Mouse (Mus musculus) thymus, adult 18-20 months (tissue): ENCODE data around the gene Hist1h4d.
A peak's percentile ranks its signal among the peaks of the same experiment; 100 is the strongest.
"Not testable (repeated sequence)": the region's sequence is repeated elsewhere in the genome, so short reads cannot be mapped to it uniquely, and the experiment has no call there.

ENCODE experiments used
- DNase-seq, 2 experiments: peaks; one replicate each; pipeline ENCODE4 v3.0.0; 2022; ENCODE audit warnings: mixed read lengths in 2 of 2

Gene Hist1h4d

DNA sequence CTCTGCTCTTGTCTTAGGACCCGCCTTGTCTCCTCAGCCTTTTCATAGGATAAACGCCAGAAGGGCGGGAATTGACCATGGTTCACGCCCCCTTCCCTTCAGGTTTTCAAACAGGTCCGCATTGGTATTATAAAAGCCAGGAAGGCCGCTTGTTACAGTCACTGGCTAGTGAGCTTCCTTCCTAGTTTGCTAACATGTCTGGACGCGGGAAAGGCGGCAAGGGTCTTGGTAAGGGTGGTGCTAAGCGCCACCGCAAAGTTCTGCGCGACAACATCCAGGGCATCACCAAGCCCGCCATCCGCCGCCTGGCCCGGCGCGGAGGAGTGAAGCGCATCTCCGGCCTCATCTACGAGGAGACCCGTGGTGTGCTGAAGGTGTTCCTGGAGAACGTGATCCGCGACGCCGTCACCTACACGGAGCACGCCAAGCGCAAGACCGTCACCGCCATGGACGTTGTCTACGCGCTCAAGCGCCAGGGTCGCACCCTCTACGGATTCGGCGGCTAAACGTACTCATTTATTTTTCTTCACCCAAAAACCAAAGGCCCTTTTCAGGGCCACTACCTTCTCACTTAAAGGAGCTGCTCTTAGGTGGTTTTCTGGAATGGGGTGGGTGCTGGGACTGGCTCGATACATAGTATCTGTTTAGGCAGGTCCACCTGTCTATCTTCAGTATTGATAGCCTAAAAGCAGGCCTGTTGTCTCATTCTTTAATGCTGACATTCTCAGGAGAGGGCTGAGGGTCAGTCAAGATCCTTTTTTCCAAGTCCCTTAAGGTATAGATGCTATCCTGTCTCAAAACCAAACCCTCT, at the start of gene Hist1h4d:
Gene Hist1h4d, plus strand, starts transcription at position 191 of the 811 bp plus-strand sequence.
- DNase-seq, result peak; percentile 89 to 97

DNA sequence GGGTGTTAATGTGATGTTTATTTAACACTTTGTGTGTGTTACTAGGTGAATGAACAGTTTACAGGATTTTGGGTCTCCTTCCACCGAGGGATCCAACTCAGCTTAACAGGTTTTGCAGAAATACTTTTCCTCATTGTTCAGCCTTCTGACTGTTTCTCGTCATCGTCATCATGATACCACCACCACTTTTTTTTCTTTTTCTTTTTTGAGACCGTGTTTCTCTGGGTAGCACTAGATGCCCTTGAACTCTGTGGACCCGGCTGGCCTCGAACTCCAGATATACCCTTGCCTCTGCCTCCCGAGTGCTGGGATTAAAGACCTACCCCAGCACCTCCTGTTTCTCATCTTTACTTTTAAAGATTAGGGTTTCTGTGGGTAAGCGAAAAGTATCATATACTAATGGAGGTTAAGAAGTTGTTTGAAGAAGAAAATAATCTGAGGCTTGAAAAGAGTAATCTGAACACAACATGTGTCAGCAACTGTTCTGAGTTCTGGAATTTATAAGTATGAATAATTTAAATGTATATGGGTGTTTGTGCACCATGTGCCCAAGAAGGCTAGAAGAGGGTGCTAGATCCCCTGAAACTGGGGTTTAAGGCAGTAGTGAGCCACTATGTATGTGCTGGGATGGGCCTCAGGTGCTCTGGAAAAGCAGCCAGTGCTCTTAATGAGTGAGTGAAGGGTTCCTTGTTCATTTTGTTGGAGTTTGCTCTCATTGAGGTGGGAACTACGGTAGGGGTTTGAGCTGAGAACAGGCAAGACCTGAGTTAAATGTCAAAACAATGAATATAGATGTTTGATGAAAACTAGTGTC, 48.9 kb upstream of the Hist1h4d start:
- no peak for DNase-seq

DNA sequence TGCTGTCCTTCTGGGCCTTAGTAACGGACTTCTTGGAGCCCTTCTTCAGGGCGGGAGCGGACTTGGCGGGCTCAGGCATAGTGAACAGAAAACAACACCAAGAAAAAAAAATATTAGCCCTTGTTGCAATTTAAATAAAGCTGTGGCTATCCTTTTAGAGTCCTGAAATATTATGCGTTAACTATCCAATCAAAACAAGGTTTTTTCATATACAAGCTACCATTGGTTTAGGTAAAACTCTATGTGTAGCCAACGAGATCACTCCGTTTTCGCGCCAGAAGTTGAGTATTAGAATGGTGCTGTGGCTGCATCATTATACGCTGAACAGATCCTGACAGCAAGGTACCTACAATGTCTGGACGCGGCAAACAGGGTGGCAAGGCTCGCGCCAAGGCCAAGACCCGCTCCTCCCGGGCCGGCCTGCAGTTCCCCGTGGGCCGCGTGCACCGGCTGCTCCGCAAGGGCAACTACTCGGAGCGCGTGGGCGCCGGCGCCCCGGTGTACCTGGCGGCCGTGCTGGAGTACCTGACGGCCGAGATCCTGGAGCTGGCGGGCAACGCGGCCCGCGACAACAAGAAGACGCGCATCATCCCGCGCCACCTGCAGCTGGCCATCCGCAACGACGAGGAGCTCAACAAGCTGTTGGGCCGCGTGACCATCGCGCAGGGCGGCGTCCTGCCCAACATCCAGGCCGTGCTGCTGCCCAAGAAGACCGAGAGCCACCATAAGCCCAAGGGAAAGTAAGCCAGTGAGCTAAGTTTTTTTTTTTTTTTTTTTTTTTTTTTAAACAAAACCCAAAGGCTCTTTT, 47.6 kb upstream of the Hist1h4d start, which contains the start of gene Hist1h2af:
Gene Hist1h2af, plus strand, starts transcription at position 347 of the 808 bp plus-strand sequence.
- DNase-seq, result peak; percentile 38 to 69

DNA sequence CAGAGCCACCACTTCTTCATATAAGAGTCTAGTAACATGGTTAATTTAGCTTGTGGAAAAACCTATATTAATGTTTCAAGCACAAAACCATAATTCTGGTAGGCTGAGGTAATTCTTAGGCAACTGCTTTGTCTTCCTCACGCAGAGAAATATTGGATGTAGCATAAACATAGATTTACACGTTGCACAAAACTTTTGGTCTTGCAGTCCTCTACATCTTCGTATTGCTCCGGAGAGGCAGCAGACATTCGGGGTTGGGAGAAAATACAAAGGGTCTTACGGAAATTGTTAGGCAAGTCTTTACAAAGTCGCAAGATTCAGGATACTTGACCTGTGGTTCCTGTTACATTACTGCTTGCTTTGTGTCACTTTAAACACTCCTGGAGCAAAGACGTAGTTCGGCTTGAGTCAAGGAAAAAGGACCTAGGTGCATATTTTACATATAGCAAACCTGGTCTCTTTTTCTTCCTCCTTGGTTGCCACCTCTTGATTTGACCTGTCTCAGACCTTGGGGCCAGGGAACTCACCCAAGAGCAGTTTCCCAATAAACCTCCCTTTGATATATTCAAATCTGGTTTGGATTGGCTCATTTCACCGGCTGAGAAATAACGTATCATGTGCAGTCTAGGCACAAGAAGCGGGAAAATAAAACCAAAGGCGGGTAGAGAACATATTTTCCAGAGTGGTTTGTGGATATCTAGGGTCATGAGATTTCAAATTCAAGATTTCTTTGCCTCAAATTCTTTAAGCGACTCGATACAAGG, 46.8 kb upstream of the Hist1h4d start:
- DNase-seq, result no peak

DNA sequence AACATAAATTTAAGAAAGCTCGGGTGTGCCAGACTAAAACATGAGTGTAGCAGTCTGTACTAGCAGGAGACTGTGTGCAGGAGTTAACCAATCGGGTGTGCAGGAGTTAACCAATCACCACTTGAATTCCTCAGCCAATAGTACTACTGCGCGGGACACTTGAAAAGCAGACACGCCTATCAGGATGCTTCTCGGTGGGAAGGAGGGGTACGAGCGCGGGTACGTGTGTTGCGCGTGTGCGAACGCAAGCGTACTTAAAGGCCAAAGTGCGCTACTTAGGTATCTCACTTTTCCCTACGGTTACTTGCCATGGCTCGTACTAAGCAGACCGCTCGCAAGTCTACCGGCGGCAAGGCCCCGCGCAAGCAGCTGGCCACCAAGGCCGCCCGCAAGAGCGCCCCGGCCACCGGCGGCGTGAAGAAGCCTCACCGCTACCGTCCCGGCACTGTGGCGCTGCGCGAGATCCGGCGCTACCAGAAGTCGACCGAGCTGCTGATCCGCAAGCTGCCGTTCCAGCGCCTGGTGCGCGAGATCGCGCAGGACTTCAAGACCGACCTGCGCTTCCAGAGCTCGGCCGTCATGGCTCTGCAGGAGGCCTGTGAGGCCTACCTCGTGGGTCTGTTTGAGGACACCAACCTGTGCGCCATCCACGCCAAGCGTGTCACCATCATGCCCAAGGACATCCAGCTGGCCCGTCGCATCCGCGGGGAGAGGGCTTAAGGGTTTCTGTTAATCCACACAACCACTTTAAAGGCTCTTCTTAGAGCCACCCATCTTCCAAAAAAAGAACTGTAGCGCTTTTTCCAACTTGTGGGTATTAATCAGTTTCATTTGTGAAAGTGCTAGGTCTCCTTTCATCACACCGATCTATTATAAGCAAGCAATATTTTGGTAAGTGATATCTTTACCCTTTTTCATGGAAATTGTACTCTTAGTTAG, 46.0 kb upstream of the Hist1h4d start, which contains the start of gene Hist1h3g:
Gene Hist1h3g, plus strand, starts transcription at position 286 of the 939 bp plus-strand sequence.
- DNase-seq, result peak; percentile 79 to 92

DNA sequence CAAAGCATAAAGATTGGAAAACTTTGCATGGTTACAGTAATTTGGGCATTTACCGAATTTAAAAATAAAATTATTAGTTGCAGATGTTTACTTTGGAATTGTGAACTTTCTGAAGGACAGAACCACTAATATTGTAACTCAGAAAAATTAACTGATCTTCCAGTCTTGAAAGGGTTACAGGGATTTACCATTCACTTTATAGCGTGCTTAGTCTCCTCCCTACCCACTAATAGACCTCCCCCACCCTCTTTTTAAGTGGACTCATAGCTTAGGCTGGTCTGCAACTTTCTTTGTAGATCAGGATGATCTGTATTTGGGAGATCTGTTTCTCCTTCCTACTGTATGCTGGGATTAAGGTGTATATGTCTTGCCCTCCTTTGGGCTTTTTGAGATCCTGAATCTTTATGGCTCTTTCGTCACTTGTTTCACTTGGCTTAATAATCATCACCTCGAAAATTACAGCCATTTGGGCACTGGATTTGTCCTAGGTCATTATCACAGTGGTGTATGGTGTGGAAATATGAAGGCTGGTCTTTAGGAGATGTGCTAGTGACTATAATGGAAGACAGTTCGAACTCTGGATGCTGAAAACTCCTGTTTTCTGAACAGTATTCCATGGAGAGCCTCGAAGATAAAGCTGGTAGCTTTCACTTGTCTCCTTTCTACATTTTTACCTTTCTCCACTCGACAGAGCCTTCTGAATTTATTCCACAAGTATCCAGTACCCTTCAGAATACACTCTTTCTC, 45.1 kb upstream of the Hist1h4d start:
- no peak for DNase-seq

DNA sequence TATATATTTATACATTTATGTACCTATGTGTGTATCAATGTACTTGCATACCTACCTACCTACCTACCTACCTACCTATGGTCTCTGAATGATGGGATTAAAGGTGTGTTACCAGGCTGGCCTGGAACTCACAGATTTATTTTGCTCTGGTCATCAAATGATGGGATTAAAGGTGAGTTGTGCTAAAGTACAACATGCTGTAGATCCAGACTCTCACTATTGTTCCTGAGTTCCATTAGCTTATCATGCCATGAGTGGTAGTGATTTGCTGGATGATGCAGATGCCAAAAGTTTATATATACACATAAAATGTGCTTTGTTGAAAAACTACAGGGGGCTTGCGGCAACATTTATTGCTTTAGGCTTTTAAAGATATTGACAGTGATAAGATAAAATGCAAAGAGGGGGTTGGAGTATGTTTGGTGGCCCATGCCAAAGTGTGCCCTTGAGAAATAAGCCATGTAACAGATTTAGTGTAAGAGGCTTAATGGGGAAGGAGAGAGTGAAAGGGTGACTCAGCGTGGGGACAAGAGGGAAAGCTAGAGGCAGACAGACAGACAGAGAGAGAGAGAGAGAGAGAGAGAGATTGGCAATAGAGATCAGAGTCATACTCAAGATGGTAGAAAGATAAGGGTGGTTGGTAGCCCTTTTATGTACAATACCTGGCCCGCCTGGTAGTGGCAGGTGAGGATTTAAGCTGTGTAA, 44.2 kb upstream of the Hist1h4d start:
- no peak for DNase-seq

DNA sequence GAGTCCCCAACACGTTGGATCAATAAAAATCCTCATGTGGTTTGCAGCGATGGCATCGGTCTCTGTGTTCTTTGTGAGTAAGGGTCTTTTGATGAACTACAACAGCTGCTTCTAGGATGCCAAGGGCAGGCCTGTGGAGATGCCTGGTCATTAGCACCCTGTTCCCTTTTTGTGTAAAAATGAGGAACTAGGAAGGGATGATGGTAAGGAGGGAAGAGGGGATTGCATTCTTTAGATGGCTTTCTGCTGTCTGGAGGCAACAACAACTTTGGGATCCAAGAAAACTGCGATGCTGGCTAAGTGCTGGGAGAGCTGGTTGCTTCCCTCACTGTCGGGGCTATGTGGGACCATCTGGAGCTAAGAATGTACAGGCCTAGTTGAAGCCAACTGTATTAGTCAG, 43.1 kb upstream of the Hist1h4d start:
- DNase-seq, result no peak

DNA sequence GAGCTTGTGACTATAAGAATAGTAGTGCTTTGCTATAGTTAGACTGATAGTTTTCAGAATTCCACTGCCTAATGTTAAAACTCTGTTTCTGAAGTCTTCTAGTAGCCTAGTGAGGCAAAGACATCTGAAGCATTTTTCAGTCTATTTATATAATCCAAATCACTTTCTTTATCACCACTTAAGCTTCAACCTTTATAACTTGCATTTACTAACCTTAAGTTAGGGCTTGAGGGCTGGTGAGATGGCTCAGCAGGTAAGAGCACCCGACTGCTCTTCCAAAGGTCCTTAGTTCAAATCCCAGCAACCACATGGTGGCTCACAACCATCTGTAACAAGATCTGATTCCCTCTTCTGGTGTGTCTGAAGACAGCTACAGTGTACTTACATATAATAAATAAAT, 41.6 kb upstream of the Hist1h4d start:
- not testable (repeated sequence) for DNase-seq

DNA sequence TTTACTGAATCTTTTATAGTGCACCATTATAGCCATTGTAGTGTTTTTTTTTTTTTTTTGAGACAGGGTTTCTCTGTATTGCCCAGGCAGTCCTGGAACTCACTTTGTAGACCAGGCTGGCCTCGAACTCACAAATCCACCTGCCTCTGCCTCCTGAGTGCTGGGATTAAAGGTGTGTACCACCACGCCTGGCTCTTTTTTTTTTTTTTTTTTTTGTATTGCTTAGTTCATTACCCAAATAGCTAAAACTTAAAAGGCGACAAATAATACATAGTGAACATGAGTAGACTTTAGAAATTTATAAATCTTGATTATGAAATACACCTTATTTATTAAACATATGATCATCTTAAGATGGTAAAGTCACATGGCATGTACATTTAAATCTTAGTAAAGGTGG, 39.9 kb upstream of the Hist1h4d start:
- no peak for DNase-seq

DNA sequence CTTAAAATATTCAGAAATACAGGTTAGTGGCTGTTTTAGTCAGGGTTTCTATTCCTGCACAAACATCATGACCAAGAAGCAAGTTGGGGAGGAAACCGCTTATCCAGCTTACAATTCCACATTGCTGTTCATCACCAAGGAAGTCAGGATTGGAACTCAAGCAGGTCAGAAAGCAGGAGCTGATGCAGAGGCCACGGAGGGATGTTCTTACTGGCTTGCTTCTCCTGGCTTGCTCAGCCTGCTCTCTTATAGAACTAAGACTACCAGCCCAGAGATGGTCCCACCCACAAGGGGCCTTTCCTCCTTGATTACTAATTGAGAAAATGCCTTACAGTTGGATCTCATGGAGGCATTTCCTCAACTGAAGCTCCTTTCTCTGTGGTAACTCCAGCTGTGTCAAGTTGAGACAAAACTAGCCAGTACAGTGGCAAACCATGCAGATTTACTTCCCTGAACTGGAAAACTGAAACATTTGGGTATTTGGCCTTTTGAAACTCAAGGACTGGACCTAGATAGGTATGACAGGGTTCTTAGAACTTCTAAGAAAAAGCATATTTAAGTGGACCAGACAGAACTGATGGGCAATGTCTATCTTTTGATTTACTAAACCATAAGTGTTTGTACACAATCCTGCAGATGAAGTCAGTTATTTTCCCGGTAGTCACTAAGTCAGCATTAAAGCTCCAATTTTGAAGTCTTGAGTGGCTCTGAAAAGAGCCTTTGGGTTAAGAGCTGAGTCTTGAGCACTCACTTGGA, 39.0 kb upstream of the Hist1h4d start:
- DNase-seq, result not testable (repeated sequence)

DNA sequence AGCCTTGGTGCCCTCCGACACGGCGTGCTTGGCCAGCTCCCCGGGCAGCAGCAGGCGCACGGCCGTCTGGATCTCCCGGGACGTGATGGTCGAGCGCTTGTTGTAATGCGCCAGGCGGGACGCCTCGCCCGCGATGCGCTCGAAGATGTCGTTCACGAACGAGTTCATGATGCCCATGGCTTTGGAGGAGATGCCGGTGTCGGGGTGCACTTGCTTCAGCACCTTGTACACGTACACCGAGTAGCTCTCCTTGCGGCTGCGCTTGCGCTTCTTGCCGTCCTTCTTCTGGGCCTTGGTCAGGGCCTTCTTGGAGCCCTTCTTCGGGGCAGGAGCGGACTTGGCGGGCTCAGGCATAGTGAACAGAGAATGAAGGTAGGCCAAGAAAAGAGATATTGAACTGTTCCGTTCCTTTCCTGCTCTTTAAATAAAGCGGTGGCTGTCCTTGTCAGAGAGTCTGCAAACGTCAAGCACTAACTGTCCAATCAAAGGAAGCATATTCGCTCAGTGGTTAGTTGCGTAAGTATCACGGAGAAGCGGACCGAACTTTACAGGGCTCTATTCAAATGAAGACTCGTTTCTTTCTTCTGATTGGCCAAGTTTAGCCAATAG, 38.3 kb upstream of the Hist1h4d start, which contains the start of gene Hist1h2bh:
Gene Hist1h2bh, minus strand, starts transcription at position 394 of the 609 bp plus-strand sequence.
- peak; percentile 49 to 78 for DNase-seq

DNA sequence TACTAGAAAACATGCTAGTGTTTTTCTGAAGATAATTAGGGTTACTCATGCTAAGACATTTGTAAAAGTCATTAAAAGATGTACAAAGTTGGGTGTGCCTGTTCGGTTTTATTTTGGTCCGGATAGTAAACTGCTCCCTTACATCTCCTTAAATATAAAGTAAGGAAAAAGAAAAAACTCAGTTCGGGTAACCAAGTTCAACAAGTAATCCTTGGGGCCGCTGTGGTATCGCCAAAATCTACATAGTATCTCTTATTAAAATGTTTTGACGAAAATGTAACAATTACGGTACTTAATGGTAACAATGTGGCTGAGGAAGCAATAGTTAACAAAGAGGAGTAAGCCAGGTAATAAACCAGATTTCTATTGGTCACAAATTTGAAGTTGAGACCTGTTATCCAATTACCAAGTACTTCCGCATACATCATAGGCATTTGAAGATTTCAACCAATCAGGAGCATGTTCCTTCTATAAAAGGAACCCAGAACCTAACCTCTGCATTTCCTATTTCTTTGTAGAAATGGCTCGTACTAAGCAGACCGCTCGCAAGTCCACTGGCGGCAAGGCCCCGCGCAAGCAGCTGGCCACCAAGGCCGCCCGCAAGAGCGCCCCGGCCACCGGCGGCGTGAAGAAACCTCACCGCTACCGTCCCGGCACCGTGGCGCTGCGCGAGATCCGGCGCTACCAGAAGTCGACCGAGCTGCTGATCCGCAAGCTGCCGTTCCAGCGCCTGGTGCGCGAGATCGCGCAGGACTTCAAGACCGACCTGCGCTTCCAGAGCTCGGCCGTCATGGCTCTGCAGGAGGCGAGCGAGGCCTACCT, 37.2 kb upstream of the Hist1h4d start, which contains the start of gene Hist1h3f:
Gene Hist1h3f, plus strand, starts transcription at position 88 of the 822 bp plus-strand sequence.
- DNase-seq, result peak; percentile 55 to 72

DNA sequence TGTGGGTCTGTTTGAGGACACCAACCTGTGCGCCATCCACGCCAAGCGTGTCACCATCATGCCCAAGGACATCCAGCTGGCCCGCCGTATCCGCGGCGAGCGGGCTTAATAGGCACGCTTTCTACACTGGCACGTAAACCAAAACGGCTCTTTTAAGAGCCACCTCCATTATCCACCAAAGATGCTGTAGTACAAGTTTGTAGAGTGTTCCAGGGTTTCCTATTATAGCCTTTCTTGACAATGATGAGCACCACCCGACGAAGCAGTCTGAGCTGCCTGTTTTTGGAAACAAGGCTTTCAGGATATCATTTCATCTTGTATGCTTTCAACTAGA, 36.6 kb upstream of the Hist1h4d start:
- not testable (repeated sequence) for DNase-seq

DNA sequence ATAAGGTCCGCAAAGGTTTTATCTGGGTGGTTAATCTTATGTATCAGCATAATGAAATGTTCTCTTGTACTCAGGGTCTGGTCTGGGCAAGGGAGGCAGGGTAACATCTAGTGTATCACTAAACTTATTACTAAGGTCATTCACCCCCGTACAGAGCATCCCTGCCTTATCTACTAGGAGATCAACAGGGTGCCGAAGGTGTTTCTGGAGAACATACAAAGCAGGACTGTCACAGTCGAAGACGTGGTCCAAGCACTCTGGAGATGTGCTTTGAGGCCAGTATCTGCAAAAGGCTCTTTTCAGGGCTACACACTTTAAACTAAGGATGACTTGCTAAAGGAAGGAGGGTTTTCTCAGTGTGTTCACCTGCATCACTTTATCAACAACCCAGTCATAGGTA, 34.7 kb upstream of the Hist1h4d start:
- DNase-seq, result no peak

DNA sequence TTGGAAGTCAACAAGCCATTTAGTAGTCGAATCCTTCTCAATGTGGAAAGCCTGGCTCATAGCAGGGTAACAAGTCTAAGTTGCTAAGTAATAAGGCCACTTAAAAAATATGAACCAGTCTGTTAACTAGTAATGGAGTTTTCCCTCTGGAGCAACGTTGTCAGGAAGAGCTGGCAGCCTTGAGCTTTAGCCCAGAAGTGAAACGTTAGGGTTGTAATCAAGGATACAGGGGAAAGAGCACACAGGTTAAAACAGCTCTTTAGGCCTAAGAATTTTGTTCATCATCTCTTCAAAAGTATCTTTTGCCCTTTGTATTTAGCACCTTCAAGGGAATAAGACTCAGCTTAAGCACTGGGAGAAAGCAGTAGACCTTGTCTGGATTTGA, 30.6 kb upstream of the Hist1h4d start:
- no peak for DNase-seq

DNA sequence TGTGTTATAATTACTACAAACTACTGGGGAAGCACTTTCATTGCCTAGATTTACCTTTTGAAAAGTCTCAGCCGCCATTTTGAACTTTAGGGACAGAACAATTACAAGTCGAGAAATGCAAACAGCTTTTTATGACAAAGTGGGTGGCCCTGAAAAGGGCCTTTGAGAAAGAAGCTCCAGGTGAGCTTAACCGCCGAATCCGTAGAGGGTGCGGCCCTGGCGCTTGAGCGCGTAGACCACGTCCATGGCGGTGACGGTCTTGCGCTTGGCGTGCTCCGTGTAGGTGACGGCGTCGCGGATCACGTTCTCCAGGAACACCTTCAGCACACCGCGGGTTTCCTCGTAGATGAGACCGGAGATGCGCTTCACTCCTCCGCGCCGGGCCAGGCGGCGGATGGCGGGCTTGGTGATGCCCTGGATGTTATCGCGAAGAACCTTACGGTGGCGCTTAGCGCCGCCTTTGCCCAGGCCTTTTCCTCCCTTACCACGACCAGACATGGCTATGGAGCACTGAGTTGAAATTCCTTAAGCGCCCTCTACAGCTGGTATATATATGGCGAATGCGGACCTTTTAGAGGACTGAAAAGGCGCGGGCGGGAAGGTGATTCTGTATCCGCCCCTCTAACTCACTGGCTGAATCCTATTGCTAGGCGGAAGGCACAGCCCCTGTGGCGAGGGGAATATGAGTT, 30.1 kb upstream of the Hist1h4d start, which contains the start of gene Hist1h4f:
Gene Hist1h4f, minus strand, starts transcription at position 503 of the 689 bp plus-strand sequence.
- DNase-seq, result peak; percentile 77 to 88
